Mouse (Mus musculus) adrenal gland, adult 2 months (tissue): ENCODE data around the gene 2210408I21Rik. TPM values are rescaled to one million over a fixed set of nuclear protein-coding genes. Genes with fewer than 3 reads are reported as not detected.

Source experiments
- DNase-seq: peaks from one replicate; pipeline ENCODE4 v3.0.0; 2021
- polyA plus RNA-seq: library from polyadenylated mRNA; depleted of rRNA; stranded (reverse); fragments of >200 nt; gene quantifications from 2 replicates; pipeline ENCODE4 v1.2.3, GENCODE M21; 2012; rRNA removed
- total RNA-seq, 2 experiments: library from RNA; stranded (reverse); gene quantifications; 2 replicates each; pipeline ENCODE4 v1.2.3; 2021

Gene 2210408I21Rik
- total and polyA plus RNA-seq, 3 experiments: 0.29 to 10.2 (median 9.0) TPM

GRCm38 (mm10) chr13:77478425-77479119 lies 343.2 kb downstream of the 2210408I21Rik start:
- DNase-seq: no peak

DNA sequence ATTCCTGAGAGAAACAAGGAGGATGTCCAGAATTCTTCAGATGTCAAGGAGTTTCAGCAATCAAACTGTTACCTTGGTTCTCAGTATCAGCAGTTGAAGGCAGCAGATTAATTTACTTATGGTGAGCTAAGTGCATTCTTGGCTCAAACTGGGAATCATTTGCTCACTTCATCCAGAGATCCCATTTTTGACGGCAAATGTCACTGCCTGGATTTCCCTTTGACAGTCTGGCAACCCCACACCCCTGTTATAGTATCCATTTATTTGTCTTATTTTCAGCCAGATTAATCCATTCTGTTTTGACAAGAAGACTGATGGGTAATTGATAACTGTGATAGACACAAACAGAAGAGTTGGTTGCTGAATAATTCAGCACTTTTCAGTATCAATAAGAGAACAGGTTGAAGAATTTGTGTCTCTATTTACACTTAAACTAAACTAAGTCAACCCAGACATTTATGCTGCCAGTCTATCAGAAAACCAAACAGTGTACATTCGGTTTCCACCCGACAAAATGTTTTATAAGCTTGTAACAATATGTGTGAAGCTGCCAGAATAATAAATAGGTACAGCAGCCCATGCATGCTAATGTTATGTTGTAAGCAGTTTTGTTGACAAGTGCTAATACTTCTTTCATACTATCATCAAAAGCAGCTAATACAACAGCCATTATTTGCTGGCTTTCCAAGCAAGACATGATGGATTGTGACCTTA lies 354.8 kb downstream of the 2210408I21Rik start:
- no peak for DNase-seq

GRCm38 (mm10) chr13:77514046-77514445 lies 378.7 kb downstream of the 2210408I21Rik start:
- no peak for DNase-seq

DNA sequence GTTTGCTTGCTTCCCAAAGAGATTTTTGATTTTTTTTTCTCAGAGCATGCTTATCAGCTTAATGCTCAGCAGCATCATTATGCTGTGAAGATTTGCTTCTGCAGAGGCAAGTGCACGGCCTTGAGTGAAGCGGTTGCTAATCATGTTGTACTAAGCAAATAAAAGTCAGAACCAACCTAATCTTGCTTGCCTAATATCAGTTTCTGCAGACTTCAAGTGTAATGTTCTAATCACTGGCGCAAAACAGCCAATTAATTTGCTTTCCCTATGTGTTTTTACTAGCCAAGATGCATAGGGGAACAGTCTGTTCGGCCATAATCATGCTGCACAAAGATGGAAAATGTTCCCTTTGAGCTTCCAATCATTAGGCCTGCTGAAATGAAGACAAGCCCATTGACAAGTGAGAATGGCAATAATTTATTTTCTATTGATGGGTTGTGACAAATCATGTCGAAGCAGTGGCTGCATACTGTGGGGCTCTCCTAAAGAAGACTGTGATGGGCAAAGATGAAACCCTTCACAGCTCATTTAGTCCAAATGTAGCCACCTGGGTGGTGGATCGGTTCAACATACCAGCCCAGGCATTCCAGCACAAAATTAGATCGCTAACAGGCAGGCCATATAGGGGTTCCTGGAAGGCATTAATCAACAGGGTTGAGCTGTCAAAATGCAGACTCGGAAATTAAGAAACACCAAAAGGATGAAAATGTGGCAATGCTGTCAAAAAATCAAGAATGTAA lies 393.8 kb downstream of the 2210408I21Rik start:
- no peak for DNase-seq

DNA sequence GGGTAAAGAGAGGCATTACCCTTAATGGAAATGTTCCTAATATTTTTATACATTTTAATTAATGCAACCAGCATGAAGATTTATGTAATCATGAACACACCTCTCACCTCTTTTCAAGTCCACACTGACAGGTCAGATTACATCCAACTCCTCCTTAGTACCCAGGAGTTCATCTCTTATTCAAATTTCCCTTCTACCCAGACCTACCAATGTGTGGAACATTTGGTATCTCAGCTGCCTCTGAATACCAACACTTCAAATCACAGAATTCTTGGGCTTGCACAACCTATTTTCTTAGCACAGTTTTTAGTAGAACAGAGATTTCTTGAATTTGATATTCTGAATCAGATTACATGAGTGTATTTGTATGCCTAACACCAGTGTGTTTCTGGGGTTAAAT lies 394.4 kb downstream of the 2210408I21Rik start:
- DNase-seq: no peak

DNA sequence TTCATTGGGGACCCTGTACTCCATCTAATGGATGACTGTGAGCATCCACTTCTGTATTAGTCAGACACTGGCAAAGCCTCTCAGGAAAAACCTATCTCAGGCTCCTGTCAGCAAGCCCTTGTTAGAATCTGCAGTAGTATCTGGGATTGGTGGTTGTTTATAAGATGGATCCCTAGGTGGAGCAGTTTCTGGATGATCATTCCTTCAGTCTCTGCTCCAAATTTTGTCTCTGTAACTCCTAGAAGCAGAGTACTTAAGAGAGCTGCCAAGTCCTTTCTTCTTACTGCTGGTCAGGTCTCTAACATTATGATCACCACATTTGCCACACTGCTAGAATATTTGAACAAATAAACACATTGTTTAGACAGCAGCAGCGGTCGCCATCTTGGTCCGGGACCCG lies 402.1 kb downstream of the 2210408I21Rik start:
- no peak for DNase-seq

GRCm38 (mm10) chr13:77547486-77548385 lies 412.4 kb downstream of the 2210408I21Rik start:
- no peak for DNase-seq

DNA sequence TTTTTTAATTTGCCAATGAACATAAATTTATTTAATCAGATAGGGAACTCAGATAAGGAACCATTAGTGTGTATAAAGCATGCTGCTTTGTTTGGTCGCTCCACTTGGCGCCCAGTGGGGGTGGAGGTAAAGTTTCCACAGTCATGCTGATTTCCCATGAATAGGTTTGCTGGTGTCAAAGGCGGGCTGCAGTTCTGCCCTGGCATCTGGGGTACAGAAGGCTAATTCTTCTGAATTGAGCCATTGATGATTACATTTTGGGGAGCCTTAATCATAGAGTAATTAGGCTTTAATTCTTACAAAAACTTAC lies 413.0 kb downstream of the 2210408I21Rik start:
- DNase-seq: no peak

DNA sequence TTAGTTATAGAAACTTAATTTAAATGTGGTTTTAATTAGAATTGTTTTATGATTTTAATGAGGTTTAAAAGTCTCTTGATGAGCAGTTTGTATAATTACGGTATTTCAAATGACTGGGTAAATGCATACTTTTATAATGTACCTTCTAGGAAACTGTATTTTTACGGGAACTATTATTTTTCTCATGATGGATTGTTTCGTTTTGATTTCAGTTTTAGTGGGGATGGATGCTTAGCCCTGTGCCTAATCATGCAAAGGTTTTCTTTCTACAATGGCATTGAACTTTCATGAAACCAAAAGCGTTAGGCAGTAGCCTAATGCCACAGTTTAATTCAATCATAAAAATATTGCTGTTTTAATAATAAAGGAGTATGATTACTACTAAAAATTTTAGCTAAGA lies 413.4 kb downstream of the 2210408I21Rik start:
- DNase-seq: no peak

GRCm38 (mm10) chr13:77594011-77594410 lies 458.7 kb downstream of the 2210408I21Rik start:
- no peak for DNase-seq

DNA sequence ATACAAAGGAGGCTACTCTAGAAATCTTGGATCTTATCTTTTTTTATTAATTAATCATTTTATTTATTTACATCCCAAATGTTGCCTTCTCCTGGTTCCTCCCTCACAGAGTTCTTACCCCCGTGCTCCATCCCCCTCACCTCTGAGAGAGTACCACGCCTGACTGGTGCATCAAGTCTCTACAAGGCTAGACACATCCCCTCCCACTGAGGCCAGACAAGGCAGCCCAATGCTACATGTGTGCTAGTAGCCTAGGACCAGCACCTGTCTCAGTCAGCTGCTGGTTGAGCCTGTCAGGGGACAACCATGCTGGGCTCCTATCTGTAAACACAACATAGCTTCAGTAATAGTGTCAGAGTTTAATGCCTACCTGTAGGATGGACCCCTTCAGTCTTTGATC lies 480.0 kb downstream of the 2210408I21Rik start:
- no peak for DNase-seq

Other genes with a start within 250 kb of the 2210408I21Rik start
- 1 to 10 TPM; 6.5 to 9.9 TPM for gene Slf1, start 67 bp upstream of the 2210408I21Rik start, total RNA-seq
- gene Slf1, start 67 bp upstream of the 2210408I21Rik start, polyA plus RNA-seq: 2.6 and 3.6 TPM in 2 replicates